Mouse (Mus musculus): ENCODE results near the gene Sub1. TPM values are rescaled to one million over a fixed set of nuclear protein-coding genes. Genes with fewer than 3 reads are reported as not detected.

Gene Sub1
- total and polyA plus RNA-seq, 3 experiments = 553 to 2,677 (median 1,927) TPM

DNA sequence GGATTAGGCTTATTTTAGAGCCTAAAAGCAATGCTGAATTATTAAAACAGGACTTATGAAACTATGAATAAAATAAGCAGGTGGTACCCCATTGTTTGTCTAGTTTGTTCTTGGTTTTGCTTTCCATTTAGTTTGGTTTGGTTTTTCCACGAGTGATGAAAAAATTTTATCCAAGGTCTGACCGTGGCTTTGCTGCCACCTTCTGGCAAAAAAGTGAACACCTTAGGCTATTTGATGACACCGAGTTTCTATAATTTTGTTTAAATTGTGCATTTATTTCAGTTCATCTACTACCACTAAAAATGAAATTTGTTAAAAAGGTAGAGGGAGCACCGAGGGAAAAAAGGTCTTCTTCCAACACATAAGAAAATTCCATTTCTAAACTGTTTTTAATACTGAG lies 30.4 kb downstream of the Sub1 start (continued):
- TF ChIP-seq JUND (conservative IDR thresholded peaks at IDR 0.05; ENCODE audit: low read depth, low read length) = 0 out of 2 replicates have a peak, but pooled peaks have one; percentile 35
- TF ChIP-seq TCF12 (IDR thresholded peaks at IDR 0.05; ENCODE audit: low read depth, low read length) = no peak
- no peak for TF ChIP-seq ETS1 (conservative IDR thresholded peaks at IDR 0.05; ENCODE audit: low read depth, low read length)
- no peak for TF ChIP-seq E2F4 (IDR thresholded peaks at IDR 0.05; ENCODE audit: insufficient replicate concordance, low read depth, low read length)
- peak; percentile 77 to 88 for TF ChIP-seq CTCF (conservative IDR thresholded peaks at IDR 0.05 in 1 of 2, IDR thresholded peaks at IDR 0.05 in 1 of 2; ENCODE audit: low read depth in 2 of 2, low read length in 2 of 2)
- no peak for TF ChIP-seq ELF1 (IDR thresholded peaks at IDR 0.05; ENCODE audit: low read depth, low read length)
- no peak for TF ChIP-seq MYC (IDR thresholded peaks at IDR 0.05; ENCODE audit: low read depth, low read length)
- no peak for TF ChIP-seq ZKSCAN1 (IDR thresholded peaks at IDR 0.05; ENCODE audit: borderline replicate concordance, low read depth, low read length)
- no peak for TF ChIP-seq UBTF (IDR thresholded peaks at IDR 0.05; ENCODE audit: low read depth, low read length)
- TF ChIP-seq SMC3 (IDR thresholded peaks at IDR 0.05; ENCODE audit: low read depth, low read length) = peak; percentile 85
- no peak for TF ChIP-seq CHD1 (IDR thresholded peaks at IDR 0.05; ENCODE audit: low read depth, low read length)
- 0 out of 2 replicates have a peak, but pooled peaks have one; percentile 14 for TF ChIP-seq MAFK (IDR thresholded peaks at IDR 0.05; ENCODE audit: insufficient replicate concordance, low read length)
- no peak for TF ChIP-seq NELFE (IDR thresholded peaks at IDR 0.05; ENCODE audit: low read depth, low read length)
- no peak for TF ChIP-seq HCFC1 (IDR thresholded peaks at IDR 0.05; ENCODE audit: low read depth, low read length)
- TF ChIP-seq KAT2A (IDR thresholded peaks at IDR 0.05; ENCODE audit: insufficient replicate concordance, low read length) = no peak
- no peak for TF ChIP-seq MAX (IDR thresholded peaks at IDR 0.05; ENCODE audit: low read length)
- TF ChIP-seq GABPA (IDR thresholded peaks at IDR 0.05; ENCODE audit: insufficient replicate concordance, low read depth, low read length) = no peak

DNA sequence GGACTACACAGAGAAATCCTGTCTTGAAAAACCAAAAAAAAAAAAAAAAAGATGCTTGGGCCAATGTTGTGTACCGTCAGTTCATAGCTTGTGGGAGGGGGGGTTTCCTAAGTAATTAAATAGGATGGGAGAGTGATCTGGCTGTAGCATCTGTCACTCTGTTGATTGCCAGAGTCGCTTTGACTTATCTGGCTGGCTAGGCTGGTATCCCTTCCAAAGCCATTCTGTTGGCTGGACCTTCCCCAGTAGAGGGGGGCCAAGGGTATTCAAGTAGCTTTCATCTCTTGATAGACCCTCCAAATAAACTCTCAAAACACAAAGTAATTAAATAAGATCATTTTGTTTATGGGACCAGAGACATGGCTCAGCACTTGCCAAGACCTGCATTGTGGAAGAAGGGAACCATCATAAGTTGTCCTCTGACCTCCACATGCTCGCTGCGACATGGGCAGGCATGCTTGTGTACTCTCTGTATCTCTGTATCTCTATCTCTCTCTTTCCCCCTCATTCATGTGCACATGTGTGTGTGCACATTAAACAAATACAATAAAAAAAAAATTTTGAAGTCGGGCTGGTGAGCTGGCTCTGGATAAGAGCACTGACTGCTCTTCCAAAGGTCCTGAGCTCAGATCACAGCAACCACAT lies 31.5 kb downstream of the Sub1 start:
- no peak overlapping the region for H3K4me2 ChIP-seq (ENCODE audit: insufficient read depth, low read depth, poor library complexity, severe bottlenecking)
- peaks cover 6% of the 10 kb centered on the region for H3K9me3 ChIP-seq (replicated peaks; ENCODE audit: low read length)
- DNase-seq (ENCODE audit: extremely low read depth) = no peak
- H3K36me3 ChIP-seq (replicated peaks in 1 of 2; ENCODE audit: control insufficient read depth in 1 of 2, insufficient read depth in 1 of 2, low read length in 1 of 2) = no peaks in the 10 kb centered on the region
- no peaks in the 10 kb centered on the region for H3K79me2 ChIP-seq (replicated peaks; ENCODE audit: control insufficient read depth, extremely low read depth, insufficient read depth, poor library complexity, severe bottlenecking)
- H3K27me3 ChIP-seq (replicated peaks) = no peaks in the 10 kb centered on the region
- TF ChIP-seq RCOR1 (conservative IDR thresholded peaks at IDR 0.05; ENCODE audit: low read depth, low read length) (no peak), GABPA (IDR thresholded peaks at IDR 0.05; ENCODE audit: insufficient replicate concordance, low read depth, low read length) (no peak), BHLHE40 (IDR thresholded peaks at IDR 0.05; ENCODE audit: low read depth, low read length) (no peak), NELFE (IDR thresholded peaks at IDR 0.05; ENCODE audit: low read depth, low read length) (no peak), MEF2A (IDR thresholded peaks at IDR 0.05; ENCODE audit: borderline replicate concordance, low read depth, low read length) (no peak), ZNF384 (IDR thresholded peaks at IDR 0.05; ENCODE audit: low read depth, low read length) (no peak), EP300 (IDR thresholded peaks at IDR 0.05; ENCODE audit: low read length) (no peak), CHD1 (IDR thresholded peaks at IDR 0.05; ENCODE audit: low read depth, low read length) (no peak), POLR2A (IDR thresholded peaks at IDR 0.05; ENCODE audit: low read depth, low read length) (no peak), ETS1 (conservative IDR thresholded peaks at IDR 0.05; ENCODE audit: low read depth, low read length) (no peak), SIN3A (IDR thresholded peaks at IDR 0.05; ENCODE audit: low read length) (no peak), ZMIZ1 (IDR thresholded peaks at IDR 0.05; ENCODE audit: low read depth, low read length) (no peak), ELF1 (IDR thresholded peaks at IDR 0.05; ENCODE audit: low read depth, low read length) (no peak), MAFK (IDR thresholded peaks at IDR 0.05; ENCODE audit: insufficient replicate concordance, low read length) (no peak), MYC (IDR thresholded peaks at IDR 0.05; ENCODE audit: low read depth, low read length) (no peak), IRF4 (IDR thresholded peaks at IDR 0.05; ENCODE audit: low read depth, low read length) (no peak)
- H3K27ac ChIP-seq (ENCODE audit: insufficient read depth, low read depth) = no peak overlapping the region
- in situ Hi-C loops (cut with MboI; ENCODE audit: low pct_ligation_motif_present, low pct_unique_long_range_greater_than_20kb, low sequenced_read_pairs) = loop anchor here (5.0 to 25.0 kb wide), 4 partner anchors 211 to 953 kb away; partner anchors contain the start of gene Slc45a2
- H3K9ac ChIP-seq (ENCODE audit: insufficient read depth, low read depth) = no peak overlapping the region
- dilution Hi-C loops (cut with MboI; ENCODE audit: extremely low pct_ligation_motif_present, extremely low pct_unique_long_range_greater_than_20kb, low sequenced_read_pairs) = no loop called here
- no peak overlapping the region for H3K4me3 ChIP-seq (replicated peaks in 1 of 3; ENCODE audit: low read depth in 2 of 3, low read length in 2 of 3, poor library complexity in 1 of 3)
- H3K4me1 ChIP-seq (ENCODE audit: control insufficient read depth in 1 of 2, insufficient read depth in 2 of 2) = peaks cover 0 to 11% of the 10 kb centered on the region in 2 experiments; a peak in 2 of 4 replicates
